Mouse (Mus musculus) adrenal gland, postnatal 10 days (tissue): ENCODE results near the gene Cpsf4l. TPM values are rescaled to one million over a fixed set of nuclear protein-coding genes. Genes with fewer than 3 reads are reported as not detected.

Experiments used
- DNase-seq: peaks from one replicate; pipeline ENCODE4 v3.0.0; 2021; ENCODE audit warnings: mixed read lengths
- long read RNA-seq, 2 experiments: library from polyadenylated mRNA; stranded (forward); transcript quantifications; one replicate each; pipeline ENCODE4 v2.0.0; 2021
- total RNA-seq, 2 experiments: library from RNA; stranded (reverse); gene quantifications; 2 replicates each; pipeline ENCODE4 v1.2.3; 2021

The Cpsf4l gene
- total RNA-seq = 1 to 10 TPM in 1 of 2 experiments, under 1 TPM in 1; 0.79 to 2.2 TPM
- long read RNA-seq, experiment 1, partial matches to known transcripts = 1 of 7 reads
- long read RNA-seq, experiment 1, other reads (novel, unspliced or antisense) = 5 of 7 reads
- long read RNA-seq, experiment 2 = 0 reads

DNA sequence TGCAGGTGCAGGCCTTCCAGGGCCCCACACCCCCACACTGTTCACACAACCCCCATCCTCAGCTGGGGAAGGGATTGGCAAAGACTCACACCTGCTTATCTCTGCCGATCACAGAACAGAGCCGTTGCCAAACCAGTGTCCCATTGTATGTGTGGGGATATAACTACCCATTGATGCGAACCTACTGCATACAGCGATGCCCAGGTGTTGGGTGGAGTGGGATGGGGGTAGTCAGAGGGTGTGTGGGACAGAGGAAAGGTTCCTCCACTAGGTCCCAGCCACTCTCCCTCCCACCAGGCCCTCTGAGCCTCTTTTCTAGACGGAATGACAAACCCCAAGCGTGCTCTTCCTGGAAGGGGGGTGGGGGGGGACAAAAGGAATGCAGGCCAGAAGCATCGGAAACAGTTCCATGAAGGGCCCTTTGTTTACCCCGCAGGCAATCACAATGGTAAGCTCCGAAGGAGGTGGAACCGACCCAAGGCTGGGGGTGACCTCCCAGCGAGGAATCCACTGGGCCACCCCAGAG lies at the start of gene Cpsf4l:
TSS of gene Cpsf4l (minus strand) at position 287 of the 526 bp plus-strand sequence.
- DNase-seq = no peak

DNA sequence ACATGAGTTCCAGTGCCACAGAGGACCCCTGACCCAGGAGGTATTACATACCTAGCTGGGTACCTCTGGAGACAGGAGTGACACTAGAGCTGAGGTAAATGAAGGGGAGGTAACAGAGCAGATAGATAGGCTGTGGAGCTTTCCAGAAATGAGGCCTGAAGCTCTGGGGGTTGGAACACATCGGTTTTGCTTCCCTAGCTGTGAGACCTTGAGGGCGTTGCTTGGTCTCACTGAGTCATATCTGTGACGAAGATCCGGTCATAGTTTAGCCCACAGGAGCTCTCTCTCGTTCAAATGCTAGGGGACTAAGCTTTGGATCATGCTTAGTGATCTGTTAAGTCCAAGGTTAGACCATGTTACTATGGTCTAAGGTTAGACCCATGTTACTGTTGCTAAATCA lies 49.0 kb upstream of the Cpsf4l start:
- no peak for DNase-seq

DNA sequence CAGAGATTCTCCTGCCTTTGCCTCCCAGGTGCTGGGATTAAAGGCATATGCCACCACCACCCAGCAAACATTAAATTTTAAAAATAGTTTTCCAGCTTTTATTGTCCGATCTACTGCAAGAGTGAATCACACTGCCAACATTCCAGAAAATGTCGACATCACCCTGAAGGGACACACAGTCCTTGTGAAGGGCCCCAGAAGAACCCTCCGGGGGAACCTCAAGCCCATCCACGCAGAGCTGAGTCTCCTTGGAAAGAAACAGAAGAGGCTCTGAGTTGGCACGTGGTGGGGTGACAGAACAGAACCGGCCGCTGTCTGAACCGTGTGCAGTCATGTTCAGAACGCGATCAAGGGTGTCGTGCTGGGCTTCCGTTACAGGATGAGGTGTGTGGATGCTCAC lies 46.8 kb upstream of the Cpsf4l start:
- DNase-seq = no peak

DNA sequence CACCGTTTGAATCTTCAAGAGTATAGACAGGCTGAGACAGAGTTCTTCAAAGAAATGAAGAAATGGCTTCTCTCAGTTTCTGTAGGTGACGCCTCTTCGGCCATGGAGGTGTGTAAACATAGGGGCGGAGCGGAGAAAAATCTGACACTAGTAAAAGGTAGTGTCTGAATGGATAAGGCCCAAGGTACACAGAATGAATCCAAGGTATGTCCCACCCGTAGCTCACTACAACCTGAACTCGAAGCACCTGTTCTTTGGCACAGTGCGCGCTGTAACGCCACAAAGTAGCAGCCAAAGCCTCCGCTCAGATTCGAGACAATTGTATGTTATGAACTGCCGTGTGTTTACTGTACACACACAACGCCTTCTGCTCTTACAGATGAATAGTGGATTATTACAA lies 46.1 kb upstream of the Cpsf4l start:
- no peak for DNase-seq

DNA sequence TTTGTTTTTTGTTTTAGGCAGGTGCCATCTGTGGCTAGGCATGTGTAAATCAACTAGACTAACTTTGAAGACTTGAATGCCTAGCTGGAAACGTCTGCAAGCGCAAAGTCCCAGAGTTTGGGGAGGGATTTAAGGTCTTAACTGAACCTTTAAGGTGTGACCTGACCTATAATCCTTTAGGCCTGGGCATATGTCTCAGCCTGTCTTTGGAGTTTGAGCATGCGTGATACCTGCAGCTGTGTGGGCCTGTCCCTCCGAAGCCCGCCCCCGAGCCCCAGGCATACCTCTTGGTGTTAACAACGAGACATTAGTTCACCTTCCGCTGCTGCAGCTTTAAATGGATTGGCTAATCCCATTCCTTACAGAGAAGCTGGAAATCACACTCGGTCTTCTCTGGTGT lies 45.0 kb upstream of the Cpsf4l start:
- DNase-seq = no peak

DNA sequence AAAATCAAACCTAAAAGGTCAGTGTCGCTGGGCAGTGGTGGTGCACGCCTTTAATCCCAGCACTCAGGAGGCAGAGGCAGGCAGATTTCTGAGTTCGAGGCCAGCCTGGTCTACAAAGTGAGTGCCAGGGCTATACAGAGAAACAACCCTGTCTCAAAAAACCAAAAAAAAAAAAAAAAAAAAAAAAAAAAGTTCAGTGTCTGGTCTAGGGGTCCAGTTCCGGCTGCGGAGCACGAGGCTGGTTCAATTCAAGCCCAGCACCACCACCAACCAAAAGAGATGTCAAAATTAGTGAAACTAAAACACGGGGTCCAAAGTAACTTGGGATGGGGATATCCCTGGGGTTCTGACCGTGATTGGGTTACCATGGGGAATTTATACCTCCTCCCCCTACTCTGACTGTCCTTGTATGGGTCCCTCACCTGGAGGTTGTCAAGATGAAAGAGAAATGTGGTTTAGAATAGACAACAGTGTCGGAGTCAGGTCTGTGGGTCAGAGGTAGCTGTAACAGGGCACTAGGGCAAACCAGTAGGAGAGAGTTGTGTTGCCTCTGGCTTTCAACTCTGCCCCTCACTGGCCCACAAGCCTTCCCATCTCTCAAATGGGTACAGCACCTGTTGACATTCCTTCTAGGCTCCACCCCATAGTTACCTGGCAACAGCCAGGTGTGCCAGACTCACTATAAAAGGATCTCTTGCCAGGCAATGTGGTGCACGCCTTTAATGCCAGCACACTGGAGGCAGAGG lies 43.0 kb upstream of the Cpsf4l start:
- no peak for DNase-seq

DNA sequence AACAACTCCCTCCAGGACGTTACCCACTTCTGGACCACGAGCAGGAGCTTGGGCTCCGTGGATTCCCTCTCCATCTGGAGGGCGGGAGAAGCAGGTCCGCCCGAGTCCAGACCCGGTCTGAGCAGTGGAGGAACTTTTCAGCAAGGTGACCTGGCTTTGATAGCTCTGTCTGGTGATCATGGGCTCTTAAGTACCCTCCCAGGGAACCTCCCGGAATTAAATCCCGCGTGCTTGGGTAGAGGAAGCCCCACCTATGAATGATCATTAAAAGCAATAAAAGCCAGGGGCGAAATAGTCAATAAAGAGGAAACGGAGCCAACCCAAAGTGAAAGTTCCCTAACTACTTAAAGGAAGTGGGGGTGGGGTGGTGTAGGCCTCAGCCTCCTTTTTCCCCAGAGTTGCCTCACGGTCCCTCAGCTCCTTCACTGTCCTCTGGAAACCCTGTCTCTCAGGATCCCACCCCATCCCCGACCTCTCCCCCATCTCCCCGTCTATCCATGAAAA lies 42.4 kb upstream of the Cpsf4l start:
- DNase-seq = no peak

DNA sequence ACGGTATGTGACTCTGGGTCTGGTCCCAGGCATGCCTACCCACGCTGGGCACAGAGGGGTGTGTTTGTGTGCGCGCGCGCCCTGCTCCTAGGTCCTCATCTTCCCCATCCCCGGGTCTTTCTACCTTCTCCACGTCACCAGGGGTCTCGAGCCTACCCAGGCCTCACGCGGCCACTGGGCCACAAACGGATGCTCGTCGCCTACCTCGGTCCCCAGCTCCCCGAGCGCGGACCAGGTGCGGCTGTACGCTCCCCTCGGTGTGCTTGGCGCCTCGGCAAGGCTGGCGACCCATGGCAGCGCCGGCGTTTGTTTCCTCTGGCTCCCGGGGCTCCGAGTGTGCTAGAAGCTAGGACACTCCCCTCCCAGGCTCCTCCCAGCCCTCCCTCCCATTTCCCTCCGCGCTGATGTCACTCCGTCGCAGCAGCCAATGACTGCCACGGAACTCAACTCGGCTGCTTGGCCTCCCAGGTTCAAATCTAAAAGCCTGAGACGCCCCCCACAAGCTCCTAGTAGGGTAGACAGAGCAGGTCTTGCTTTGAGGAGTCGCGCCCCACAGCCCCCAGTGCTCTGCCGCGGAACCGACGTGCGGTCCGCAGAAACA lies 41.8 kb upstream of the Cpsf4l start, which contains the start of gene Cdc42ep4:
TSS of gene Cdc42ep4 (minus strand) at position 398 of the 601 bp plus-strand sequence.
- peak; percentile 94 for DNase-seq

DNA sequence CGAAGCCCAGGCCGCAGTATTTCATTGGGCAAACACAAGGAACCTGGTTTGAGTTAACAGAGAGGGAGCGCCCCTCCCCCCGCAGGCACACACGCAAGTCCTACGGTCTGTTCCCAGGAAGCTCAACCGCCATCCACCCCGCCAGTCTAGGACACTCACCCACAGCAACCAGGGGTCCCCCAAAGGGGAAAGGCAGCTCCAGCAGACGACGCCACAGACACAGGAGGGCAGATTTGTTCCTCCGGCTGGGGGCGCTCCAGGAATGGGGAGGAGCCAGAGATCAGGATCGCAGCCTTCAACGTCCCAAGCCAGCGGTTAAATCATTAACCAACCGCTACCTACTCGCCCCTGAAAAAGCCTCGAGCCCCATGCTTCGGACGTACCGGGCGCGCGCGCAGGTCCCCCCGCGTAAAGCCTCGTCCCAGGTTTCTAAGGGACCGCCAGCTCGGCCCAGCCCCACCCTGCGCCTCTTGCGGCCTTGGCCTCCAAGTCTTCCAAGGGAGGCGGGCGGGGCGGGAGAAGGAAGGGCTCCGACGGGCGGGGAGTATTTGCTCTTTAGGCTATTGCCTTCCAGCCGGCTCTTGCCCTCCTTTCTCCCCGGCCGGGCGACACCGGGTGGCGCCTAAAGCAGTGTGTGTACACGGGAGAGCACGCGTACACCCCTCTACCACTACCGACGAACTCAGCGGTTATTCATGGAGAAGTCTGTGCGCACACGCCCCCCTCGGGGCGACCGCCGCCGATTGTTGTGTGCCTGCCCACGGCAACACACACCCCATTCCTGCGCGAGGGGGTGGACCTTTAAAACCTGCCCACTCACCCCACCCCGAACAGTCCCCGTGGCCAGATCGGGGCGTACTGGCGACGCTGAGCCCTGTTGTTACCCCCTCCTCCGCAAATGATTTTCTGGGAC lies 41.0 kb upstream of the Cpsf4l start:
- peak; percentile 83 for DNase-seq

DNA sequence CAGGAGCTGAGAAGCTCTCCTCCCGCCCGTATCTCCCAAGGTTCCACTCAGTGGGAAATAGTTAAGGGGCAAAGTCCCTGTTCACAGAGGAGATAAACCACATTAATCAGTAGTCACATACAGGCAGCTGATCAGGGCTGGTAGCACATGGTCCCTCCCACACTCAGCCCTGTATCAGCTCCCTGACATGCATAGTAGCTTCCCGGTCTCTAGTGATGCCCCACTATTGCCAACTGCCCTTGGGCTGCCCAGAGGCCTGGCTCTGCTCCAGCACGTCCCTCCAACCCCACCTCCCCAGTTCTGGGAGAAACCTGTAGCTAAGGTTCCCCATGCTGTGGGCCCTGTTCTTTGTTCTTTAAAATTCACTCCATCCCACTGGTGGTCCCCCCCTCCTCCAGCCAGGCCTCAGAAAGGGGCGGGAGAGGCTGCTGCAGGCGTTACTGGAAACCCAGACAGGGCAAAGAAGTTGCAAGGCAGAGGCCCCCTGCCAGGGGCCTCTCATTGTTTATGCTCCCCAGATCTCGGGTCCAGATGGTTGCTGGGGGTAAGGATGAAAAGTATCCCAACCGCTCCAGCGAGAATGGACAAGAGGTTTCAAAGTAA lies 40.0 kb upstream of the Cpsf4l start:
- peak; percentile 66 for DNase-seq

DNA sequence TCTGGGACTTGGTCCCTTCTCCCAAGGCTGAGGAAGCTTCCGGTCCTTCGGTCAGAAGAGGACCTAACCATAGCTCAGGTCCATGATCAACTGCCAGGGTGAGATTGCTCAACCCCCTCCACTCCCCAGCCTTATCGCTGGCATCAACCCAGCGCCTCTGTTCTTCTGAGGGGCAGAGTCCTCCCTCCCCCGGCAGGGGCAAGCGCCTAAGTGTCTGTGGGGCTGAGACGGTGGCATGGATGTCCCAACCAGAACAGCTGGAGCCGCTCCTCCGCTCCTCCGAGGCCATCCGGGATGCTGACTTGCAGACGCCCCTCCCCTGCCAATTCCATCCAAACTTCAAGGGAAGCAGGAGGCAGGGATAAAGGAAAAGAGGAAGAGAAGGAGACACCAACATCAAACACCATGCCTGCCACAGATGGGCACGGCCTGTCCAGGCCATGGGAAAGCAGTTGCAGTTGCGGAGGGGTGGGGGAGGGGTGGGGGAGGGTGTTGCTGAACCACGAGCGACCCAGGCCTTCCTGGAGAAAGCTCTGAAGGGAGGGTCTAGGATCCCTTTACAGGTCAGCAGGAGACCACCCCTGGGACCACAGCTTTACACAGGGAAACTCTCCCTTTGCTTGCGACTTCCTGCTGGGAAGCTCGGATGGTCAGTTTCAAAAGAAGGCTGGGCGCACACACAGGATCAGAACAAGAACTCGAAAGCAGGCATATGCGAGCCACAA lies 39.1 kb upstream of the Cpsf4l start:
- DNase-seq = peak; percentile 78

DNA sequence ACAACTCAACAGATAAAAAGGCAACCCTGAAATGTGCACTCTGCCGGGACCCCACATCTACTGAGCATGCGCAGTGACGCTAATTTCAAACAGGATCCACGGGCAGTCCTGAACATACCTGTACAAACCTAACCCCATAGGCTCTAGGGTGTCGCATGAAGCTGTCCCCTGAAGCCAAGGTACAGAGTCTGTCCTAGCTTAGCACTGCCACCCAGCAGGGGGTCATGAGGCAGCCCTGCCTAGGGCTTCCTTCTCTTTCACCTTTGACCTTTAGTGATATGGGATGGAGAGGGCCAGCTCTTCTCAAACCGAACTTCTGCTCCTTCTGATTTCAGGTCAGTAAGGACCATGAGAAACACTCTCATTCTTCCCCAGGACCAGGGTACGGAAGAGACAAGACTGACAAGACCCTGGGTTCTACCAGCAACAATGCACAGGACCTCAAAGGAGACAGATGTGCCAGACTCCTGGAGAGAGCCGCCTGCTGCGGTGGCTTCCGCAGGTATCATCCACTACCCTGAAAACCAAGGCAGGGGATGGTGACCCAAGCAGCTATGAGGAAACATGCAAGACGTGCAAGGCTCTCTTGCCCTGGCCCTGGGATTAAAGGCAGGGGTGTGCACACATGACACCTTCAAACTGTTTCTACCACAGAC lies 38.0 kb upstream of the Cpsf4l start:
- DNase-seq = no peak

DNA sequence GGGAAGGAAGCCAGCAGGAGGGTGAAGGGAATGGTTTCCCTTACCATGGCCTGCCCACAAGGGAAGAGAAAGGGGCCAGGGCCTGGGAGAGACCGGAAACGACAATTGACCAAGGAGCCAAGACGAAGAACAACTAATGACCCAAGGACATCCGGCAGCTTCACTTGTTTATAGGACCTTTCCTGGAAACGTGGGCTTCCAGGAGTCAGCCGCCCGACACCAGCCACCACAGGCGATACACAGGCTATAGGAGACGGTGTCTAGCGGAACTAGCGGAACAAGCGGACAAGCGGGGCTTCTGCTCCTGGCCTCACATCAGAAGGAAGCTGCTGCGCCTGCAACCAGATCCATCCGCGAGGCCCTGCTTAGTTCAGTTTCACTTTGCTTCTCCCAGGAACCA lies 37.2 kb upstream of the Cpsf4l start:
- DNase-seq = peak; percentile 51

DNA sequence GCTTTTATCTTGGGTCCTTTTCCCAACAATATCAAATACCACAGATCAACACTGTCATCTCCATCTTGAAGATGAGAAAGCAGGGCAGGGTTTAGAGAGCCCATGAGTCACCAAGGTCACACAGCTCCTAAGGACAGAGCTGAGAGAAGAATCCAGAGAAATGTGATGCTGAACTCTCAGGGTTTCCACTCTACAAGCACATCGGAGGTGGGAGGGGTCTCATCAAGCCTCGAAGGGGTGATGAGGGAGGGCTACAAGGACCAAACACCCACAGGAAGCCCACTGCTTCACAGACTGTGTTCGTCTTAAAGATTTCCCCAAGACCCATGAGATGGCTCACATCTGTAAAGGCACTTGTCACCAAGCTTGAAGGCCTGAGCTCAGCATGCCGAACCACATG lies 36.1 kb upstream of the Cpsf4l start:
- no peak for DNase-seq

DNA sequence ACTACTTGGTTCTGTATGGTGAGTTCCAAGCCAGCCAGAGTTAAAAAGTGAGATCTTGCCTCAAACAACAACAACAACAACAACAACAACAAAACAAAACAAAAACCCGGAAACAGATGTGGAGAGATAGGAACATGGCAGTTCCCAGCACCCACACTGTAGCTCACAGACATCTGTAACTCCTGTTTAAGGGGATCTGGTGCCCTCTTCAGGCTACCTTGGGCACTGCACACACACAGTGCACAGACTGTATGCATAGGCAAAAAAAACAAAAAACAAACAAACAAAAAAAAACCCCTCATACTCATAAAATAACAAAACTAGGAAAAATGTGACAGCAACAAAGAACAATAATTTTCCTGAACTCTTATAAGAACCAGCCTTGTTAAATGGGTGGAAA lies 33.2 kb upstream of the Cpsf4l start:
- DNase-seq = no peak

DNA sequence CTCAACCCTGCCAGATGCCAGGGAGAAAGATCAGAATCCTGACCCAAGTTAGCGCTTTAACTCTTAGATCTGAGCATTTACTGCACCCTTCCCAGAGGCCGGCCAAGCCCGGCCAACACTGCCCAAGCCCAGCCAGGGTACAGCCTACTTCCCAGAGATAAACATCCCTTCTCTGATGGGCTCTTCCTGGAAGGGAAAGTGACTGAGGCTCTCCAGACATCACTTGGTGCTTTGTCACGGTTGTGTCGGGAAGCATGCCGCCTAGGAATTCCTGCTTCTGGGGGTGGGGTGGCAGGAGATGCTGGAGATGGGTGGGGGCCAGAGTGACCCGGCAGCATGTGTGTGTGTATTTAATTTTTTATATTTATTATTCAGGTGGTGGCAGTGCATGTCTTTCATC lies 30.3 kb upstream of the Cpsf4l start:
- DNase-seq = no peak

DNA sequence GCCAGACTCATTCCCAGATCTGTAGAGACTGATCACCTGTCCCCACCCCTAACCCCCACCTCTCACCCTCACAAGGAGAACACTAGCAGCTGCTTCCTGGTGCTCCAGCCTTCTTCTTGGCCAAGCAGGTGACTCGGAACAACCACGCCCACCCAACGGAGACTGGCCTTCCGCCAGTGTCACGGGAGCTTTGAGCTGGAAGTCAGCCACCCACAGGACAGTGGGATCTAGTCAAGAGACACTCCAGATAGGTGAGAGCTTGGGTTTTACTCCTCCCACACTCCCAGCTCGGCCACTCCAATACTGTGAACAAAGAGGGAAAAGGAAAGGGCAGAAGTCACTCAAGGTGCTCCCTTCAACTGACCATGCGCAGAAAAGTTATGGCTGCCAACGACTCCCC lies 29.4 kb upstream of the Cpsf4l start:
- DNase-seq = no peak

DNA sequence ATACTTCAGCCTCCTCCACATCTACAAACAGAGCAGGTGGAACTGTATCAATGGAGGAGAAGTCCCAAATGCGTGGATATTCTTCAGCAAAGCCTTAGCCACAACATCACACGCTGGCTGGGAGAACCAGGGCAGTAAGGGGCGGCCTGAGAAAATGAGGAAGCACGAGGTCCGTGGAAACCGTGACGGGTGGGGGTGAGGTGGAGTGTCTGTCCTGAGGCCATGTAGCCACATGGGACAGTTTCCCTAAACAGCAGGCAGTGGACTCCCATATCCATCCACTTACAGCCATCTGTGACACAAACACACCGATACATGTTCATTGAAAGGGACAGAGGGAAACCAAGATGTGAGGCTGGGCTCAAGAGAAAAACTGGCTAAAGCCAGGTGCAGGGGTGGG lies 28.1 kb upstream of the Cpsf4l start:
- DNase-seq = no peak

DNA sequence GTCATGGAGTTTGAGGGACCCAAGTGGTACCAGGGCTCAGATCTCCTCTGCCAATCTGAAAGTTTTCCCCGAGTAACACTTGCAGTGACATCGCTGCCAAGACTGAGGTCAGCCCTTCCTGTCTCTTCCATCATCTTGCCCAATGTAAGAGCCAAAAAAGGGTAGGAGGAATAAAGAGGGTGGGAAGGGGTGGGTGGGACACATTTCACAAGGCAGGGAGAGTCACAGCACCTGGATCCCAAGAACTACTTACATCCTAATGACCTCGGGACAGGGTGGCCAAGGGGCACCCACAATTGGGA lies 27.7 kb upstream of the Cpsf4l start:
- no peak for DNase-seq

DNA sequence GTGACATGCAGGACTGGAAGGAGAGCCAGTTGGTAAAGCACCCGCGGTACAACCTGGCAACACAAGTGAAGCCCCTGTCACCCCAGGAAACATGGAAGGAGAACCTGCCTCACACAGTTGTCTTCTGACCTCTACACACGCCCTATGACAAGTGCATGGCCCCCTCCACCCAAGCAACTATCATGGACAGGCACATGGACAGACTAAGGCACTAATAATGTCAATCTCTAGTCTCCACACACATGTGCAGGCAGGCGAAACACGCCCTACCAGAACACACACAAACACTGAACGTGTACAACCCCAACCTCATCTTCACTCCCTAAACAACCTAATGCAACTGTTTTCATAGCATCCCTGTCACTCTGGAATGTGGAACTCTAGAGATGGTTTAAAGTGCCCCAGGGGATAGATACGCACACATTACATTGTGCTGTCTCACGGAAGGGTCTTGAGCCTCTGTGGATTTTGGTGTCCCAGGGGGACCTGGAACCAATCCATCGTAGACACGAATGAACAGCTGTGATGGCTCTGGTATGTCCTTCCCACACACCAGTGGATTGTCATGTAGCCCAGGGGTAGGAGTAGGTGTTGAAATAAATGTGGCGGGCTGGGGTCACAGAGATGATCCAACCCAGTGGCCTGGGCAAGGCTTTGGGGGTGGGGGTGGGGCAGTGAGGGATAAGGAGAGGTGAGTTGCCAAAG lies 27.2 kb upstream of the Cpsf4l start:
- DNase-seq = no peak
